Mouse (Mus musculus): ENCODE data around the gene Rgs6.

DNA sequence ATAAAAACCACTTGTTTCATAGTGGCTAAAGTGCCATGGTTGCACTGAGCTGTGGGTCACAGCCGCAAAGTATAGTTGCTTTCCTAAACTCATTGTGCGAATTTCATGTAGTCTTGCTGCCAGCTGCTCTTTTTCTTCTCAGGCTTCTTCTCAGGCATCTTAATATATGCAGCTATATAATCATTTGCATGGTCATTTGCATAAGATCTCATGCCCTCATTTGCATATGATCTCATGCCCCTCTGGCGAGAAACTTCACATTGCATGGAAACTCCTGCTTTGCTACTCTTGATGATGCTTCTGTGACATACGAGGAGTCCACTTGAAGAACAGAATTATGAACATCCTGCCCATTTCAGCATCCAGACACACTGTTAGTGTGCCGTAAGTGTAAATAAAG, 266.8 kb downstream of the Rgs6 start:
- TF ChIP-seq CTCF (IDR thresholded peaks at IDR 0.05; ENCODE audit: borderline replicate concordance, insufficient read depth, low read depth, low read length) (no peak), POLR2A (IDR thresholded peaks at IDR 0.05; ENCODE audit: borderline replicate concordance, insufficient read depth, low read length) (no peak)

Measured in cerebellum, adult 2 months (tissue).